22 mouse cellular contexts compared by ENCODE assay signal in genomic region chr4:49167030-49167429, GRCm38 (mm10).
"Had no signal": no experiment of that assay in that cellular context is flagged by ENCODE, and none has a peak within 500 bp of the region (broad histone marks: within the 10 kb centered on the region; RNA-seq: fewer than 3 reads in every experiment).

No protein-coding gene starts in this region.

- H3K4me2 ChIP-seq: heart, embryonic 11.5 days; heart, embryonic 13.5 days; heart, embryonic 15.5 days; hindbrain, embryonic 13.5 days; hindbrain, embryonic 15.5 days; kidney, embryonic 15.5 days; limb, embryonic 13.5 days; limb, embryonic 15.5 days; liver, embryonic 12.5 days had no signal

- H3K9me3 ChIP-seq: heart, embryonic 13.5 days; heart, embryonic 15.5 days; hindbrain, embryonic 13.5 days; hindbrain, embryonic 15.5 days; kidney, embryonic 15.5 days; limb, embryonic 13.5 days; limb, embryonic 15.5 days; liver, embryonic 12.5 days had no signal

- DNase-seq: gastrocnemius, postnatal 14 days; gastrocnemius, postnatal 36 days; heart, adult 11 months; heart, adult 2 months; heart, postnatal 14 days; heart, postnatal 36 days; kidney, adult 11 months; layer of hippocampus, adult 9-11 months; layer of hippocampus, postnatal 36 days; left cerebral cortex, postnatal 4 days had no signal

- H3K4me1 ChIP-seq: heart, embryonic 13.5 days; hindbrain, embryonic 13.5 days; hindbrain, embryonic 15.5 days; kidney, embryonic 15.5 days; limb, embryonic 13.5 days; limb, embryonic 15.5 days; liver, embryonic 12.5 days had no signal

- H3K27me3 ChIP-seq: heart, embryonic 13.5 days; heart, embryonic 15.5 days; hindbrain, embryonic 13.5 days; hindbrain, embryonic 15.5 days; kidney, embryonic 15.5 days; limb, embryonic 13.5 days; limb, embryonic 15.5 days; liver, embryonic 12.5 days had no signal

- ATAC-seq: hindbrain, postnatal 0 days; intestine, embryonic 16.5 days; liver, embryonic 12.5 days had no signal

- H3K27ac ChIP-seq: heart, adult 2 months; heart, embryonic 13.5 days; heart, embryonic 15.5 days; hindbrain, embryonic 13.5 days; hindbrain, embryonic 15.5 days; hindbrain, postnatal 0 days; kidney, embryonic 15.5 days; kidney, postnatal 0 days; limb, embryonic 13.5 days; limb, embryonic 15.5 days; liver, embryonic 12.5 days had no signal

- H3K36me3 ChIP-seq: heart, embryonic 13.5 days; heart, embryonic 15.5 days; hindbrain, embryonic 13.5 days; hindbrain, embryonic 15.5 days; kidney, embryonic 15.5 days; limb, embryonic 13.5 days; limb, embryonic 15.5 days; liver, embryonic 12.5 days had no signal

- H3K4me3 ChIP-seq: heart, adult 2 months; heart, embryonic 13.5 days; heart, embryonic 15.5 days; hindbrain, embryonic 13.5 days; hindbrain, embryonic 15.5 days; kidney, embryonic 15.5 days; limb, embryonic 13.5 days; limb, embryonic 15.5 days; liver, embryonic 12.5 days had no signal

- H3K9ac ChIP-seq: heart, embryonic 13.5 days; heart, embryonic 15.5 days; hindbrain, embryonic 13.5 days; hindbrain, embryonic 15.5 days; kidney, embryonic 15.5 days; limb, embryonic 13.5 days; limb, embryonic 15.5 days; liver, embryonic 12.5 days had no signal
